ENCODE assay signal across 19 mouse cellular contexts in genomic region chr17:72908561-72908960, GRCm38 (mm10).
"Had no signal": no experiment of that assay in that cellular context is flagged by ENCODE, and none has a peak within 500 bp of the region (broad histone marks: within the 10 kb centered on the region; RNA-seq: fewer than 3 reads in every experiment).

No protein-coding gene starts in this region.

- H3K36me3 ChIP-seq: limb, embryonic 13.5 days; liver, embryonic 13.5 days; midbrain, embryonic 10.5 days; midbrain, embryonic 13.5 days had no signal

- H3K4me1 ChIP-seq: liver, embryonic 13.5 days; megakaryocyte, embryonic 14.5 days; midbrain, embryonic 10.5 days; midbrain, embryonic 13.5 days had no signal

- DNase-seq: kidney, adult 18-20 months; kidney, adult 9 months; kidney, postnatal 36 days; layer of hippocampus, postnatal 36 days; liver, embryonic 13.5 days; lung, postnatal 14 days; right cerebral cortex, adult 18-20 months; right cerebral cortex, postnatal 14 days; right cerebral cortex, postnatal 4 days; thymus, adult 2 months; thymus, postnatal 14 days had no signal

- H3K27me3 ChIP-seq: liver, embryonic 13.5 days; midbrain, embryonic 13.5 days had no signal

- ATAC-seq: midbrain, embryonic 13.5 days; midbrain, embryonic 16.5 days had no signal

- H3K4me2 ChIP-seq: limb, embryonic 13.5 days; liver, embryonic 13.5 days; midbrain, embryonic 13.5 days had no signal

- H3K9me3 ChIP-seq: limb, embryonic 13.5 days; liver, embryonic 13.5 days; megakaryocyte, embryonic 14.5 days; midbrain, embryonic 10.5 days; midbrain, embryonic 13.5 days had no signal

- H3K4me3 ChIP-seq: left cerebral cortex, adult 2 months; limb, embryonic 13.5 days; liver, embryonic 13.5 days; megakaryocyte, embryonic 14.5 days; midbrain, embryonic 10.5 days; midbrain, embryonic 13.5 days; myocyte had no signal

- H3K27ac ChIP-seq: left cerebral cortex, adult 2 months; limb, embryonic 13.5 days; liver, embryonic 13.5 days; midbrain, embryonic 10.5 days; midbrain, embryonic 13.5 days; stomach, postnatal 0 days had no signal

- H3K9ac ChIP-seq: limb, embryonic 13.5 days; liver, embryonic 13.5 days; midbrain, embryonic 13.5 days had no signal
